Mouse (Mus musculus): Measurements from ENCODE around the gene Ankrd6.

GRCm38 (mm10) chr4:32820676-32821075 lies 130.0 kb downstream of the Ankrd6 start:
- TF ChIP-seq CTCF (IDR thresholded peaks at IDR 0.05; ENCODE audit: control insufficient read depth, insufficient read depth, insufficient read length) (no peak), CEBPB (IDR thresholded peaks at IDR 0.05; ENCODE audit: low read depth) (no peak), MYOG (IDR thresholded peaks at IDR 0.05; ENCODE audit: control insufficient read depth, extremely low read depth, insufficient read length) (no peak)
